Mouse (Mus musculus) retina, embryonic 14.5 days (tissue): ENCODE results near the gene Cacna2d4.
A peak's percentile ranks its signal among the peaks of the same experiment; 100 is the strongest.

Experiments
- DNase-seq: peaks from one replicate; pipeline ENCODE4 v3.0.0-alpha.2; 2015; ENCODE audit warnings: low spot score

Gene Cacna2d4

DNA sequence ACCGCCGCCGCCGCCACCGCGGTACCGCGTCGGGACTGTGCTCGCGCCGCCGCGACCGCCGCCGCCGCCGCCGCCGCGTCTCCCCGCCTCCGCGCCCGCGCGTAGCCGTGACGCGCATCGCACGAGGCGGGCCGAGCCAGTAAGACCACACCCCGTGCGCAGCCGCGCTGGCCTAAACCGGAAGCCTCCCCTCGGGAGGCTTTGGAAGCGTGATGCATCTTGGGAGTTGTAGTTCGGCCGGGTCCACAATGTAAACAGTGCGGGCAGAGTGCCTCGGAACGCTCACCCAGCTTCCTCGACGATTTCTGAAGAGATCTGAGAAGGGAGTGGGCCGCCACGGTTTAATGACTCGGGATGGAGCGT is 152.3 kb downstream of the Cacna2d4 start:
- peak; percentile 98 for DNase-seq

DNA sequence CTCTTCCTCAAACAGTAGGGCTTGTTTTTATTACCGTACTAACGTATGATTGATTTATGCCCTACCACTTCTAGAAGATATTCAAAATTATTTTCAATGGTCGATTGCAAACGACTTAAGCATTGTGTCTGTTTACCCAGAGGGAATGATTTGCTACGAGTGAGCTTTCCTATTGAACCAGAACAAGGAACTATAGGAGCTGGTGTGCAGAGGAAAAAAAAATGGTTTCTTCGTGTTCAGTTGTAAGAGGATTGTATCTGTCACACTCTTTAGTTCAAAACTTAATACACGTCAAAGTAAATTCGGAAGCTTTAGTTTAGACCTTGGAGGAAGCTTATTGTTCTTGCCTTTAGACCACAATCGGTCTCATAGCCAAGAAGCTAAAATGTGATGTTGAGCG is 152.8 kb downstream of the Cacna2d4 start:
- no peak for DNase-seq

DNA sequence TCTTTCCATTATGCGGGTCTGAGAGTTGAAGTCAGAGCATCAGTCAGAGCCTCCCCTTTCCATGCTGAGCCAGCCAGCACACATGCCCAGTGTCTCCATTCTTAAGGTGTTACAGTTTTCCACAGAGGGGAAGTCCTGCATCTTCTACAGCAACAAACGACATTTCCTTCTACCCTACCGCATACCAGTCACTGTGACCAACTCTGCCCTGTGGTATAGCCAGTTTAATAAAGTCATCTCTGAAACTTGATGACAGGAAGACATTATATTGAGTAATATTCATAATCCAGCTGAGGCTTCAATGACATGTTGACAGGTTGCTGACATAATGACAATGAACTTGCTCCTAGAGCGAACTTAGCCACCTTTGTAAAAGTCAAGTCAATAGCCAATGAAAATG is 154.4 kb downstream of the Cacna2d4 start:
- DNase-seq: no peak

DNA sequence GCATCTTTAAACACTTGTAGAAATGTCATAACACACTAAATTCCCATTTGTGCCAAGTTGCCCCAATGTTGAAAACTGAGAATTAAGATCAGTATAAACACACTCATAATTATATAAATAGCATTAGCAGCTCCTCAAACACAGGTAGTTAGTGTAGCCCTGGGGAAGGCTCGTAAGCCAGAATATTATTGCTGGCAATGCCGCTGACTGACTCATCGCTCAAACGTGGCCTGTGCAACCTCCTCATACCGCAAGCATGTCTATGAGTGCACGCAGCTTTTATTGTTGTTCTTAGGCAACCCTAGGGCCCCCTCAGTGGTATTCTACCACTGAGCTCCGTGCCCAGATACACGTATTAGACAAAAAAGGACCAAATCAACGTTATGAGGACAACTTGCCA is 156.5 kb downstream of the Cacna2d4 start:
- no peak for DNase-seq

DNA sequence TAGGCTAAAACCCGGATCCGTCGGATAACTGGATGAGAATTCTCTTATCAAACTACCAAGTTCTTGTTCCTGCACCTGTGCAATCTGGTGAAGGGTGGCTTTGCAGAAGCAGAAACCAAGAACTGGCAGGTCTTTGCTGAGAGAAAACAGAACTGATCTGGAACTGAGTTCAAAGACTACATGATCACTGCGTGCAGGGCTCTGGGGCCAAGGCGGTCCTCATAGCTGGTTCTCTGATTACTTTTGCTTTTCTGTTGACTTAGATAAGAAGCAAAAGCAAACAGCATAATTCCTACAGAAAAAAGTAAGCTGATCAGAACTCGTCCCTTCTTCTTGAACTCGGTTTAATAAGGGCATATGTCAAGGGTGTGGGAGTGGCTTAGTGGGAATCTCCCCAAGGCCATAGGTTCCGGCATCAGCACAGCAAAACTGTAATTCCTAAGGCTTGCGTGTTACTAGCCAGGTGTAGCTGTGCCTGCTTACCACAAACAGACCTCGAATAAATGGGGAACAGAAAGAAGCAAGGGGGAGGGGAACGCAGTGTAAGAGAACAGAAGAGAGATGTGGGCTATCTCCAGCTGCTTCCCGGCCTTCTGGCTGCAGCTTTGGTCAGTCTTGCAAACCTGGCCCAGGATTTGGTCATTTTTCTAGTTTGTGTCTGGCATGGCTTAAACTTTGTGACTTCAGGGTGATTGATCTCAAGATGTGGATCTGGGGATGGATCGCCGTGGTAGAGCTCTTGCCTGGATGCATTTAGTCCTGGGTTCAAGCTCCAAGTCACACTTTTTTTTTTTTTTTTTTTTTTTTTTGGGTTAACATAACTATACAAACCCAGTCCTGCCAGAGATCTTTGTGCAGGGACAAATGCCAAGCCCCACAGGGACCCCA is 159.3 kb downstream of the Cacna2d4 start:
- no peak for DNase-seq

DNA sequence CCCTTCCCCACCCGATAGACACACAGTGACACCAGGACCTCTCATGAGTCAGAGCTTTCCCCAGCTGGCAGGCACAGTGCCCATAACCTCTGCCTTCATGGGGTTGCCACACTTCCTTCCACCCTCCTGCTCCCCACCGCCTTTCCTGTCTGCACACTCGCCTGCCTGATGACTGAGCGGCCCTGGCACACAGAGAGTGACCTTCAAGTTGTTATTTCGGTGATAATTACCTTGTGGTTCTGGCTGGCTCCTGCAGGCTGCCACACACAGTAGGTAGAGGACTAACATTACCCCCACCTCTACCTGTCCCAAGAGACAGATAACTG is 159.9 kb downstream of the Cacna2d4 start:
- DNase-seq: no peak

DNA sequence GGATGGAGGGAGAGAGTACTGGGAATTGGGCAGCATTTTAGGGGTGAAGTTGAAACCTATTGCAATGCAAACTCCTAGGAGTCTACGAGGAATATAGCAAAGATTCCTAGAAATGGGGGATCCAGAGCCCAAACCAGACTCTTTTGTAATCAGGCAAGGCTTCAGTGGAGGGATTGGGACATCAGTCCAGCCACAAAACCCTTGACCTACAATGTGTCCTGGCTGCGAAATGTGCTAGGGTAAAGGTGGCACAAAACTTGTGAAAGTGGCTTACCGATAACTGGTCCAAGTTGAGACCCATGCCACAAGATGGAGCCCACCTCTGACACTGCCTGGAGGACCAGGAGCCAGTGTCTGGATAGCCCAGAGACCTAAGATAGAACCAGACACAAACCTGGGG is 163.0 kb downstream of the Cacna2d4 start:
- DNase-seq: no peak

DNA sequence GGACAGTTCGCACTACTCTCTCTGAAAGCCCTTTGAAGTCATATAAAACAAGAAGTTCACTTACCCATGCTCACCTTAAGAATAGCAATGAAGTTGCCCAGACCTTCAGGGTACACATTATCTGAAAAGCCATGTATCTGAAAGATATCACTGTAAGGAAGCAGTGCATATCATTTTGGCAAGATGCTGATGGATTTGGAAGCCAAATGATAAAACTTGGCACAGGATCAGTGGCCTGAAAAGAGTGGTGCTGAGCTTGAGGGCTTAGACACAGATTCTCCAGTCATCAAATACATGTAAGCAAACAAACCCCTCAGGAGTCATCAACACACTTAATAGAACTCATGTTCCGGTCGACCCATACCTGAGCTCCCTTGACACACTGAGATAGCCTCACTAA is 164.3 kb downstream of the Cacna2d4 start:
- DNase-seq: no peak

DNA sequence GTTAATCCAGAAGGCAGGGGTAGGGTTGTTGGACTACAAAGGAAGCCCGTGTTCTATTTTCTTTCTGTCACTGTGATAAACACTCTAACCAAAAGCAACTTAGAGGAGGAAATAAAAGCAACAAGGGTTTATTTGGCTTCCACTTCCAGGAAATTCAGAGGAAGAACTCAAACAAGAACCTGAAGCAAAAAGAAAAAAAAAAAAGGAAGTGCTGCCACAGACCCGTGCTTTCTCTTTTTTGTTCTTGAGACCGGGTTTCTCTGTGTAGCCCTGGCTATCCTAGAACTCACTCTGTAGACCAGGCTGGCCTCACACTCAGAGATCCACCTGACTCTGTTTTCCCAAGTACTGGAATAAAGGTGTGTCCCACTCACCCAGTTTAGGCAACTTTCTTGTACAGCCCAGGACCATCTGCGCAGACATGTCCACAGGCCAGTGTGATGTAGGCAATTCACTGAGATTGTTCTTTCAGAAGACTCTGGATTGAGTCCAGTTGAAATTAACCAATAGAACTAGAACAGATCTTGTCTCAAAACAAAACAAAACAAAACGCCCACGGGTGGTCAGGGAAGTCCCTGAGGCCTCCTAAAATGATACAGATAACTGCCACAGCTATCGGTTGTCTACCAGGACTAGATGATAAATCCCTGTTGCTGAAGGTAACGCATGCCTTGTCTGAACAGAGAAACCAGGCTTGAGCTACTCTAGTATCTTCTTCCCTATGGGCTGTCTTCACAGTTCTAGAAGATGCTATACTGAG is 165.4 kb downstream of the Cacna2d4 start:
- DNase-seq: no peak
